Mouse (Mus musculus) limb, embryonic 14.5 days (tissue): ENCODE measurements around the gene Mtmr10. TPM values are rescaled to one million over a fixed set of nuclear protein-coding genes. Genes with fewer than 3 reads are reported as not detected.

Experiments
- ATAC-seq: fragments of 200-750 bp; cut with Nextera tagmentation; 2 replicates; pipeline ENCODE4 v1.8.0; 2017; ENCODE audit warnings: low read depth, moderate number of reproducible peaks, moderate TSS enrichment; ENCODE audit not compliant: low FRiP score
- DNase-seq: peaks from one replicate; pipeline ENCODE4 v3.0.0-alpha.2; 2015; ENCODE audit warnings: low spot score
- H3K27ac ChIP-seq: fragments of 300-500 bp; sonication (generic); replicated peaks from 2 replicates; pipeline ENCODE4 v1.5.1; 2014; ENCODE audit warnings: low read depth, mild to moderate bottlenecking, low read length, moderate library complexity, mixed read lengths
- H3K27me3 ChIP-seq: fragments of 300-500 bp; sonication (generic); 2 replicates; pipeline ENCODE4 v1.6.1; 2014; ENCODE audit warnings: low read length, mixed read lengths; ENCODE audit not compliant: control insufficient read depth, insufficient read depth
- H3K36me3 ChIP-seq: fragments of 300-500 bp; sonication (generic); 2 replicates; pipeline ENCODE4 v1.6.1; 2014; ENCODE audit warnings: mild to moderate bottlenecking, low read length, moderate library complexity, mixed read lengths; ENCODE audit not compliant: control insufficient read depth, insufficient read depth
- H3K4me1 ChIP-seq: fragments of 300-500 bp; sonication (generic); 2 replicates; pipeline ENCODE4 v1.6.1; 2014; ENCODE audit warnings: antibody characterized with exemption, low read length, mixed read lengths; ENCODE audit not compliant: control insufficient read depth, insufficient read depth
- H3K4me2 ChIP-seq: fragments of 300-500 bp; sonication (generic); replicated peaks from 2 replicates; pipeline ENCODE4 v1.6.1; 2014; ENCODE audit warnings: low read depth, mild to moderate bottlenecking, low read length, moderate library complexity; ENCODE audit not compliant: severe bottlenecking
- H3K4me3 ChIP-seq: fragments of 300-500 bp; sonication (generic); replicated peaks from 2 replicates; pipeline ENCODE4 v1.5.1; 2014; ENCODE audit warnings: low read length
- H3K9ac ChIP-seq: fragments of 300-500 bp; sonication (generic); 2 replicates; pipeline ENCODE4 v1.6.1; 2014; ENCODE audit warnings: mild to moderate bottlenecking, low read depth, low read length, moderate library complexity; ENCODE audit not compliant: severe bottlenecking
- H3K9me3 ChIP-seq: fragments of 300-500 bp; sonication (generic); 2 replicates; pipeline ENCODE4 v1.6.1; 2016; ENCODE audit warnings: low read length; ENCODE audit not compliant: control insufficient read depth
- POLR2A ChIP-seq: fragments of 200-500 bp; IDR thresholded peaks from 2 replicates; pipeline ENCODE4 v1.8.0; 2012; ENCODE audit warnings: inconsistent platforms, mild to moderate bottlenecking, moderate library complexity, borderline replicate concordance; ENCODE audit not compliant: insufficient read depth, insufficient read length; ENCODE audit errors: extremely low read depth
- WGBS: fragments of 180-500 bp; shearing (Covaris S2); extraction: QIAGEN DNeasy Blood & Tissue Kit; methylation state at CpG from one replicate; pipeline ENCODE4 v1.1.7; 2014; 5-methylcytosine and 5-hydroxymethylcytosine counted together
- polyA plus RNA-seq, 2 experiments: library from polyadenylated mRNA; depleted of rRNA in 1 of 2; stranded (reverse) in 1 of 2; unstranded in 1 of 2; fragments of >200 nt; fragmentation: Nextera tagmentation in 1 of 2; extraction: Ambion mirVana in 1 of 2; gene quantifications; 2 replicates each; pipeline versions ENCODE4 v1.2.1 to v1.2.3; 2012 to 2014

Gene Mtmr10
- polyA plus RNA-seq (2012; rRNA removed), result 9.3 and 10.0 TPM in 2 replicates
- 15.5 and 15.8 TPM in 2 replicates for polyA plus RNA-seq (2014; fragmentation: Nextera tagmentation; extraction: Ambion mirVana)

- peak; percentile 96 for DNase-seq
- no peaks in the 10 kb centered on the region for H3K27me3 ChIP-seq
- peak within 1 kb of the TSS; percentile 76 for H3K27ac ChIP-seq
- H3K9ac ChIP-seq, result peak within 1 kb of the TSS; percentile 75
- no peaks in the 10 kb centered on the region for H3K9me3 ChIP-seq
- peak within 1 kb of the TSS; percentile 60 for H3K4me2 ChIP-seq
- H3K4me1 ChIP-seq, result no peaks in the 10 kb centered on the region
- under 1% methylated on average over 63 of the region's 77 CpGs for WGBS
- 0 out of 2 replicates have a peak, but pooled peaks have one; percentile 47 for TF ChIP-seq POLR2A
- peaks cover 6% of the 10 kb centered on the region; the same call in 1 of the 2 replicates for H3K36me3 ChIP-seq
- peak within 1 kb of the TSS; percentile 75 for H3K4me3 ChIP-seq
- ATAC-seq, result peak; percentile 99
Observed at GRCm38 (mm10) chr7:64287414-64288091, at the start of gene Mtmr10. Gene Mtmr10 (plus strand): TSS chr7:64287653.

GRCm38 (mm10) chr7:64237747-64238146, 49.7 kb upstream of the Mtmr10 start:
- H3K27ac ChIP-seq, result no peak overlapping the region
- DNase-seq, result no peak
- H3K4me1 ChIP-seq, result 0 out of 2 replicates have a peak, but pooled peaks cover 4% of the 10 kb centered on the region
- H3K9me3 ChIP-seq, result no peaks in the 10 kb centered on the region
- no peak overlapping the region for H3K9ac ChIP-seq
- no peak for TF ChIP-seq POLR2A
- H3K4me3 ChIP-seq, result no peak overlapping the region
- no peak overlapping the region for H3K4me2 ChIP-seq
- no peaks in the 10 kb centered on the region for H3K36me3 ChIP-seq
- 91% methylated on average over 8 of the region's 8 CpGs for WGBS
- no peaks in the 10 kb centered on the region for H3K27me3 ChIP-seq
- ATAC-seq, result no peak

- Histone ChIP-seq H3K36me3 (no peaks in the 10 kb centered on the region), H3K9ac (no peak overlapping the region), H3K27ac (no peak overlapping the region), H3K4me3 (no peak overlapping the region), H3K27me3 (no peaks in the 10 kb centered on the region), H3K9me3 (no peaks in the 10 kb centered on the region), H3K4me1 (0 out of 2 replicates have a peak, but pooled peaks cover 4% of the 10 kb centered on the region), H3K4me2 (no peak overlapping the region)
- WGBS, result 79% methylated on average over 7 of the region's 7 CpGs
- ATAC-seq (no peak), DNase-seq (no peak)
- no peak for TF ChIP-seq POLR2A
Observed at GRCm38 (mm10) chr7:64238410-64239086, 48.9 kb upstream of the Mtmr10 start.

- ATAC-seq (no peak), DNase-seq (no peak)
- no peak for TF ChIP-seq POLR2A
- no peak overlapping the region for H3K27ac ChIP-seq
- 84% methylated on average over 9 of the region's 9 CpGs for WGBS
- H3K27me3 ChIP-seq, result no peaks in the 10 kb centered on the region
- H3K4me3 ChIP-seq, result no peak overlapping the region
- H3K36me3 ChIP-seq, result no peaks in the 10 kb centered on the region
- H3K4me2 ChIP-seq, result no peak overlapping the region
- H3K9ac ChIP-seq, result no peak overlapping the region
- H3K9me3 ChIP-seq, result no peaks in the 10 kb centered on the region
- H3K4me1 ChIP-seq, result 0 out of 2 replicates have a peak, but pooled peaks cover 4% of the 10 kb centered on the region
Observed at GRCm38 (mm10) chr7:64239138-64239805, 48.2 kb upstream of the Mtmr10 start.

- H3K36me3 ChIP-seq, result no peaks in the 10 kb centered on the region
- H3K27me3 ChIP-seq, result no peaks in the 10 kb centered on the region
- H3K9ac ChIP-seq, result no peak overlapping the region
- H3K4me2 ChIP-seq, result no peak overlapping the region
- H3K4me3 ChIP-seq, result no peak overlapping the region
- no peaks in the 10 kb centered on the region for H3K9me3 ChIP-seq
- TF ChIP-seq POLR2A, result no peak
- ATAC-seq (no peak), DNase-seq (peak; percentile 18)
- WGBS, result 43% methylated on average over 4 of the region's 4 CpGs
- H3K27ac ChIP-seq, result no peak overlapping the region
- H3K4me1 ChIP-seq, result 0 out of 2 replicates have a peak, but pooled peaks cover 4% of the 10 kb centered on the region
Observed at GRCm38 (mm10) chr7:64239806-64240315, 47.6 kb upstream of the Mtmr10 start.
